Mouse (Mus musculus) intestine, embryonic 16.5 days (tissue): ENCODE measurements around the gene Ddias. TPM values are rescaled to one million over a fixed set of nuclear protein-coding genes. Genes with fewer than 3 reads are reported as not detected.

Experiments
- ATAC-seq: fragments of 200-750 bp; cut with Nextera tagmentation; 2 replicates; pipeline ENCODE4 v1.8.0; 2017; ENCODE audit warnings: moderate TSS enrichment, moderate library complexity
- H3K27ac ChIP-seq: fragments of 300-500 bp; sonication (generic); 2 replicates; pipeline ENCODE4 v1.5.1; 2014; ENCODE audit warnings: mild to moderate bottlenecking, low read length
- H3K27me3 ChIP-seq: fragments of 300-500 bp; sonication (generic); replicated peaks from 2 replicates; pipeline ENCODE4 v1.6.1; 2014; ENCODE audit warnings: low read length, control low read depth, mixed read lengths; ENCODE audit not compliant: control insufficient read depth, insufficient read depth
- H3K36me3 ChIP-seq: fragments of 300-500 bp; sonication (generic); 2 replicates; pipeline ENCODE4 v1.6.1; 2014; ENCODE audit warnings: low read length, control low read depth; ENCODE audit not compliant: control insufficient read depth, insufficient read depth
- H3K4me1 ChIP-seq: fragments of 300-500 bp; sonication (generic); 2 replicates; pipeline ENCODE4 v1.6.1; 2014; ENCODE audit warnings: low read length, control low read depth, mixed read lengths; ENCODE audit not compliant: control insufficient read depth, insufficient read depth
- H3K4me2 ChIP-seq: fragments of 300-500 bp; sonication (generic); 2 replicates; pipeline ENCODE4 v1.6.1; 2014; ENCODE audit warnings: low read depth, low read length, control low read depth
- H3K4me3 ChIP-seq: fragments of 300-500 bp; sonication (generic); 2 replicates; pipeline ENCODE4 v1.5.1; 2014; ENCODE audit warnings: mild to moderate bottlenecking, low read length
- H3K9ac ChIP-seq: fragments of 300-500 bp; sonication (generic); 2 replicates; pipeline ENCODE4 v1.6.1; 2014; ENCODE audit warnings: low read depth, low read length
- H3K9me3 ChIP-seq: fragments of 300-500 bp; sonication (generic); 2 replicates; pipeline ENCODE4 v1.6.1; 2016; ENCODE audit warnings: low read length, control low read depth; ENCODE audit not compliant: control insufficient read depth
- WGBS: fragments of 180-500 bp; shearing (Covaris S2); extraction: QIAGEN DNeasy Blood & Tissue Kit; methylation state at CpG from one replicate; pipeline ENCODE4 v1.1.7; 2014; 5-methylcytosine and 5-hydroxymethylcytosine counted together
- polyA plus RNA-seq: library from polyadenylated mRNA; unstranded; fragments of >200 nt; fragmentation: Nextera tagmentation; extraction: Ambion mirVana; gene quantifications from 2 replicates; pipeline ENCODE4 v1.2.1, GENCODE M21; 2015

Ddias gene
- polyA plus RNA-seq, 1 experiment from 2014 or later, result 9.2 TPM

GRCm38 (mm10) chr7:92874761-92875408, 838 bp upstream of the Ddias start:
- no peaks in the 10 kb centered on the region for H3K36me3 ChIP-seq
- ATAC-seq, result peak; percentile 92
- no peaks in the 10 kb centered on the region for H3K27me3 ChIP-seq
- WGBS, result under 1% methylated on average over 29 of the region's 29 CpGs
- H3K4me3 ChIP-seq, result peak overlapping the region; percentile 73
- no peaks in the 10 kb centered on the region for H3K9me3 ChIP-seq
- peak overlapping the region; percentile 99 for H3K27ac ChIP-seq
- H3K9ac ChIP-seq, result peak overlapping the region; percentile 84
- peaks cover 12% of the 10 kb centered on the region for H3K4me1 ChIP-seq
- peak overlapping the region; percentile 87 for H3K4me2 ChIP-seq

GRCm38 (mm10) chr7:92871596-92871995, 2.5 kb downstream of the Ddias start:
- Histone ChIP-seq H3K4me2 (no peak overlapping the region), H3K4me1 (peaks cover 12% of the 10 kb centered on the region), H3K9ac (no peak overlapping the region), H3K4me3 (no peak overlapping the region), H3K36me3 (0 out of 2 replicates have a peak, but pooled peaks cover 2% of the 10 kb centered on the region), H3K9me3 (no peaks in the 10 kb centered on the region), H3K27me3 (no peaks in the 10 kb centered on the region), H3K27ac (no peak overlapping the region)
- 88% methylated on average over 4 of the region's 4 CpGs for WGBS
- no peak for ATAC-seq

GRCm38 (mm10) chr7:92870161-92870560, 3.9 kb downstream of the Ddias start:
- Histone ChIP-seq H3K27me3 (no peaks in the 10 kb centered on the region), H3K4me3 (no peak overlapping the region), H3K4me2 (no peak overlapping the region), H3K9me3 (no peaks in the 10 kb centered on the region), H3K36me3 (0 out of 2 replicates have a peak, but pooled peaks cover 2% of the 10 kb centered on the region), H3K9ac (no peak overlapping the region), H3K4me1 (peaks cover 7% of the 10 kb centered on the region; the same call in 1 of the 2 replicates), H3K27ac (no peak overlapping the region)
- ATAC-seq, result no peak
- 70% methylated on average over 3 of the region's 3 CpGs for WGBS

DNA sequence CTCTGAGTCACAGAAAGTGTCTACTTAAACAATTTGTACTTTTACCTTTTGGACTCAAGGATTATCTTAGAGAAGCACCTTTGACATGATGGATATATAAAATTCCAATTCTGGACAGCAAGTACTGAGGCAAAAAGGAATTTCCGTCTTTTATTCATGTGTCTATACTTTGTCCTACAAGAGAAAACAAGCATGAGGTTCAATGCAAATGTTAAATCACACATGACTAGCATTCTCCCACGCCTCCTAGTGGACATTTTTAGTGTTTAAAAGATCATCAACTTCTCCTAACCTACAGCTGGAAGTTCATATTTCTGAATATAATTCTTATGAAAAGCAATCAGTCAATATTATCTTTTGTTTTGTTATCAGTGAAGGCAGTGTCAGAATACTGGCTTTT, 7.5 kb downstream of the Ddias start:
- no peak for ATAC-seq
- Histone ChIP-seq H3K27ac (no peak overlapping the region), H3K9me3 (no peaks in the 10 kb centered on the region), H3K4me2 (no peak overlapping the region), H3K36me3 (0 out of 2 replicates have a peak, but pooled peaks cover 2% of the 10 kb centered on the region), H3K4me3 (no peak overlapping the region), H3K9ac (no peak overlapping the region), H3K4me1 (no peaks in the 10 kb centered on the region), H3K27me3 (no peaks in the 10 kb centered on the region)
- 31% methylated on average over 2 of the region's 2 CpGs for WGBS

- Histone ChIP-seq H3K36me3 (no peaks in the 10 kb centered on the region), H3K4me2 (no peak overlapping the region), H3K27me3 (no peaks in the 10 kb centered on the region), H3K9me3 (no peaks in the 10 kb centered on the region), H3K4me1 (no peaks in the 10 kb centered on the region), H3K4me3 (no peak overlapping the region), H3K9ac (no peak overlapping the region), H3K27ac (no peak overlapping the region)
- ATAC-seq, result no peak
- 82% methylated on average over 3 of the region's 3 CpGs for WGBS
Observed at GRCm38 (mm10) chr7:92848246-92848645, 25.8 kb downstream of the Ddias start.

DNA sequence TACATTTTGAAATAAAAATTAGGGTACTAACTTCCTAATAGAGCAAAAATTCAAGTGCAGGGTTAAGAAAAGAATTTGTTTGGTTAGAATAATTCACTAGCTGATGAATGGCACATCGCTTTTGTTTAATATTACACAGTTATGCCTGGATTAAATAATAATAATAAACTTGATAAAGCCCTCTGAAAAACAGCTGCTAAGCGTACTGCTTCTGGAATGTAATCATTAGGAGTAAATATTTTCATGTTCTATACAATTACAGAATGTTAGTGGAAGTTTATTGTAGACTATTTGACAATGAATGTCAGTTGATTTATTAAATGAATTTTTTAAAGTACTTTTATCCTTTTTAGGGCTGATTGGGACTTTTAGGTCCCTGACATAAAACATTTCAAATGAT, 31.8 kb downstream of the Ddias start:
- no peak overlapping the region for H3K27ac ChIP-seq
- no peaks in the 10 kb centered on the region for H3K9me3 ChIP-seq
- no peaks in the 10 kb centered on the region for H3K27me3 ChIP-seq
- no peak overlapping the region for H3K4me3 ChIP-seq
- H3K9ac ChIP-seq, result no peak overlapping the region
- H3K4me1 ChIP-seq, result no peaks in the 10 kb centered on the region
- 56% methylated on average over 2 of the region's 2 CpGs for WGBS
- no peak overlapping the region for H3K4me2 ChIP-seq
- ATAC-seq, result peak; percentile 50; the same call in 1 of the 2 replicates
- no peaks in the 10 kb centered on the region for H3K36me3 ChIP-seq

DNA sequence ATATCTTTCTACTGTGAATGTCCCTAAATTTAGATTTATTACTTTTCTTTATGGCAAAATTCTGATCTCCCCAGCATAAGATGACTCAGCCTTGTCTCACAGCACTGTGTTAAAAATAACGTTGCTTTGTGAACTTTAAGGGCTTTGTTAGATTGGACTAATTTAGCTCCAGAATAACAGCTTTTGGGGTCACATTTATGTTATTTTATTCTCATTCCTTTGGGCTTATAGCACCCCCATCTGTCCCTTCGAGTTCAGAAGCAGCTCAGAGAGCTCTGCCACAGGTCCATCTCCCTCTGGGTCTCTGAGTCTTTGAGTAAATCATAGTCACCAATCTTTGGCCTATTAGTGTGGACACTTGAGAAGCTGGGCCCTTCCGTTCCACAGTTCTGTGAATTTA, 36.1 kb downstream of the Ddias start:
- Histone ChIP-seq H3K27ac (no peak overlapping the region), H3K36me3 (no peaks in the 10 kb centered on the region), H3K9ac (no peak overlapping the region), H3K4me3 (no peak overlapping the region), H3K4me2 (no peak overlapping the region), H3K9me3 (no peaks in the 10 kb centered on the region), H3K4me1 (no peaks in the 10 kb centered on the region), H3K27me3 (no peaks in the 10 kb centered on the region)
- WGBS, result 66% methylated on average over 3 of the region's 3 CpGs
- ATAC-seq, result no peak

- 85% methylated on average over 11 of the region's 11 CpGs for WGBS
- Histone ChIP-seq H3K27ac (no peak overlapping the region), H3K27me3 (no peaks in the 10 kb centered on the region), H3K9ac (no peak overlapping the region), H3K4me3 (no peak overlapping the region), H3K9me3 (no peaks in the 10 kb centered on the region), H3K4me1 (no peaks in the 10 kb centered on the region), H3K4me2 (no peak overlapping the region), H3K36me3 (no peaks in the 10 kb centered on the region)
- no peak for ATAC-seq
Observed at GRCm38 (mm10) chr7:92837226-92837625, 36.8 kb downstream of the Ddias start.

DNA sequence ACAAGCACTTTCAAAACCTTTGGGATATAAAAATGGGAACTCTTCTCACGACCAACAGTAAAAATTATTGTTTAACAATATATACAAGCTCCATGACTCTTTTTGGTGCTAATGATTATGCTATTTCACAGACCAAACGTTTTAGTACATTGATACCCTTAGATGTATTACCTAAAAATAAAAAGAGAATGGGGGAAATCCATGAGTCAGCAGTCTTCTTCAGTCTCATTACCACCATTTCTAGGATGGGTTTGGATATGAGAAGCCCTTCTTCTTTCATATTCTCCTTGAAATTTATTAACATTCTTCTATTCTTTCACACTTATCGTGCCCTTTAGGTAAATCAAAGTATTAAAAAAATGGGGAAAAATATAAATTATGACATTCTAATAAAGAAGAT, 37.6 kb downstream of the Ddias start:
- H3K4me2 ChIP-seq, result no peak overlapping the region
- no peak for ATAC-seq
- no peaks in the 10 kb centered on the region for H3K27me3 ChIP-seq
- no peaks in the 10 kb centered on the region for H3K36me3 ChIP-seq
- 85% methylated on average over 3 of the region's 3 CpGs for WGBS
- no peaks in the 10 kb centered on the region for H3K4me1 ChIP-seq
- no peak overlapping the region for H3K27ac ChIP-seq
- H3K9me3 ChIP-seq, result no peaks in the 10 kb centered on the region
- no peak overlapping the region for H3K4me3 ChIP-seq
- H3K9ac ChIP-seq, result no peak overlapping the region

- H3K4me3 ChIP-seq, result no peak overlapping the region
- H3K27me3 ChIP-seq, result no peaks in the 10 kb centered on the region
- H3K4me2 ChIP-seq, result no peak overlapping the region
- 91% methylated on average over 2 of the region's 2 CpGs for WGBS
- no peaks in the 10 kb centered on the region for H3K36me3 ChIP-seq
- no peaks in the 10 kb centered on the region for H3K4me1 ChIP-seq
- H3K9ac ChIP-seq, result no peak overlapping the region
- no peak overlapping the region for H3K27ac ChIP-seq
- no peak for ATAC-seq
- no peaks in the 10 kb centered on the region for H3K9me3 ChIP-seq
Observed at GRCm38 (mm10) chr7:92834391-92834790, 39.7 kb downstream of the Ddias start.
